Mouse (Mus musculus) midbrain, postnatal 0 days (tissue): Measurements from ENCODE around the gene Cdk14. TPM values are rescaled to one million over a fixed set of nuclear protein-coding genes. Genes with fewer than 3 reads are reported as not detected.
"Not testable (repeated sequence)": the region's sequence is repeated elsewhere in the genome, so short reads cannot be mapped to it uniquely, and the experiment has no call there.

ENCODE experiments used
- ATAC-seq: fragments of 200-750 bp; cut with Nextera tagmentation; 2 replicates; pipeline ENCODE4 v1.8.0; 2017; ENCODE audit warnings: moderate number of reproducible peaks, mild to moderate bottlenecking, moderate TSS enrichment, moderate library complexity; ENCODE audit not compliant: low FRiP score
- DNase-seq: peaks from one replicate; pipeline ENCODE4 v3.0.0-alpha.2; 2015; ENCODE audit warnings: low spot score
- H3K27ac ChIP-seq: fragments of 300-500 bp; sonication (generic); 2 replicates; pipeline ENCODE4 v1.5.1; 2014; ENCODE audit warnings: low read depth, mild to moderate bottlenecking, low read length, mixed read lengths
- H3K27me3 ChIP-seq: fragments of 300-500 bp; sonication (generic); 2 replicates; pipeline ENCODE4 v1.6.1; 2014; ENCODE audit warnings: low read length, control low read depth, mixed read lengths; ENCODE audit not compliant: insufficient read depth
- H3K36me3 ChIP-seq: fragments of 300-500 bp; sonication (generic); 2 replicates; pipeline ENCODE4 v1.6.1; 2014; ENCODE audit warnings: low read length, control low read depth, mixed read lengths; ENCODE audit not compliant: insufficient read depth
- H3K4me1 ChIP-seq: fragments of 300-500 bp; sonication (generic); 2 replicates; pipeline ENCODE4 v1.6.1; 2014; ENCODE audit warnings: mild to moderate bottlenecking, control low read depth, antibody characterized with exemption, low read length, mixed read lengths; ENCODE audit not compliant: insufficient read depth
- H3K4me2 ChIP-seq: fragments of 300-500 bp; sonication (generic); 2 replicates; pipeline ENCODE4 v1.6.1; 2014; ENCODE audit warnings: low read depth, mild to moderate bottlenecking, low read length, mixed read lengths; ENCODE audit not compliant: poor library complexity, severe bottlenecking
- H3K4me3 ChIP-seq: fragments of 300-500 bp; sonication (generic); 2 replicates; pipeline ENCODE4 v1.5.1; 2014; ENCODE audit warnings: low read depth, mild to moderate bottlenecking, low read length, moderate library complexity
- H3K9ac ChIP-seq: fragments of 300-500 bp; sonication (generic); replicated peaks from 2 replicates; pipeline ENCODE4 v1.6.1; 2014; ENCODE audit warnings: mild to moderate bottlenecking, low read length, moderate library complexity, mixed read lengths; ENCODE audit not compliant: poor library complexity, severe bottlenecking
- H3K9me3 ChIP-seq: fragments of 300-500 bp; sonication (generic); 2 replicates; pipeline ENCODE4 v1.6.1; 2016; ENCODE audit warnings: low read length, control low read depth
- CTCF ChIP-seq: IDR thresholded peaks from 2 replicates; pipeline ENCODE4 v1.5.1; 2016; ENCODE audit warnings: antibody characterized with exemption, mild to moderate bottlenecking
- WGBS: fragments of 180-500 bp; shearing (Covaris S2); extraction: QIAGEN DNeasy Blood & Tissue Kit; methylation state at CpG from one replicate; pipeline ENCODE4 v1.1.7; 2014; 5-methylcytosine and 5-hydroxymethylcytosine counted together
- polyA plus RNA-seq: library from polyadenylated mRNA; unstranded; fragments of >200 nt; fragmentation: Nextera tagmentation; extraction: Ambion mirVana; gene quantifications from 2 replicates; pipeline ENCODE4 v1.2.1, GENCODE M21; 2015
- total RNA-seq: library from RNA; depleted of rRNA; stranded (reverse); fragments of >200 nt; gene quantifications from 2 replicates; pipeline ENCODE4 v1.2.3, GENCODE M21; 2014

The Cdk14 gene
- total and polyA plus RNA-seq, 2 experiments from 2014 or later: 45.6 to 84.4 TPM

DNA sequence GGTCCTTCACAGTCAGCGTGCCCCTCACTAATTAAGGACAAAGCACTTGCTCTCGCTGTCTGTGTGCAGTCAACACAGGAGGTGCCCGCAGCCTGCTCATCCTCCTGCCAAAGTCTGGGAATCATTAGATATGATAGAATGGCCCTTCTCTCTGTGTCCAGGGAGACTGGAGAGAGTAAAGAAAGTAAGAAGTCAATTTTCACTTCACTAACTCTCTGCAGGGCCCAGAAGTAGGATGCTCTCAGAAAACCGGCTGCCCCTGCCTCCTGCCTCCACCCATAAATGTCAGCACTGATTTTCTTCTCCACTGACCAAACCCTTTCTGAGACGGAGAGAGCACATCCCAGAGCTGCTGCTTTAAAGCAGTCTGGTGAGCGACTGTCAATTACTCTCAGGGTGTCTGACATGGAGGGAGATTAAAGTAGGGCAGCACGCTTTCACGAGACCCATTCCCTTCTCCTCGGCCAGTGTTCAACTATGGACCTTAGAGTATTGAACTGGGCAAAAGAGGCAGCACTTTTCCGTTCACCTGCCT is 89.1 kb downstream of the Cdk14 start:
- Histone ChIP-seq H3K27me3 (no peaks in the 10 kb centered on the region), H3K27ac (no peak overlapping the region), H3K4me2 (no peak overlapping the region), H3K9me3 (no peaks in the 10 kb centered on the region), H3K9ac (no peak overlapping the region), H3K36me3 (no peaks in the 10 kb centered on the region), H3K4me3 (no peak overlapping the region), H3K4me1 (no peaks in the 10 kb centered on the region)
- 58% methylated on average over 10 of the region's 10 CpGs for WGBS
- ATAC-seq: no peak
- no peak for TF ChIP-seq CTCF
- peak; percentile 21 for DNase-seq

DNA sequence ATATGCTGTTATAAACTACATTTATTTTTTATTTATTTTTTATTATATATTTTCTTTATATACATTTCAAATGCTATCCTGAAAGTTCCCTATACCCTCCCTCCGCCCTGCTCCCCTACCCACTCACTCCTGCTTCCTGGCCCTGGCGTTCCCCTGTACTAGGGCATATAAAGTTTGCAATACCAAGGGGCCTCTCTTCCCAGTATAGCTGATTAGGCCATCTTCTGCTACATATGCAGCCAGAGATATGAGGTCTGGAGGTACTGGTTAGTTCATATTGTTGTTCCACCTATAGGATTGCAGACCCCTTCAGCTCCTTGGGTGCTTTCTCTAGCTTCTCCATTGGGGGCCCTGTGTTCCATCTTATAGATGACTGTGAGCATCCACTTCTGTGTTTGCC is 91.1 kb downstream of the Cdk14 start:
- H3K4me3 ChIP-seq, H3K4me2 ChIP-seq, H3K9ac ChIP-seq, H3K4me1 ChIP-seq, ATAC-seq, H3K36me3 ChIP-seq, H3K27ac ChIP-seq, H3K9me3 ChIP-seq, DNase-seq, H3K27me3 ChIP-seq: not testable (repeated sequence)
- 95% methylated on average over 2 of the region's 2 CpGs for WGBS

DNA sequence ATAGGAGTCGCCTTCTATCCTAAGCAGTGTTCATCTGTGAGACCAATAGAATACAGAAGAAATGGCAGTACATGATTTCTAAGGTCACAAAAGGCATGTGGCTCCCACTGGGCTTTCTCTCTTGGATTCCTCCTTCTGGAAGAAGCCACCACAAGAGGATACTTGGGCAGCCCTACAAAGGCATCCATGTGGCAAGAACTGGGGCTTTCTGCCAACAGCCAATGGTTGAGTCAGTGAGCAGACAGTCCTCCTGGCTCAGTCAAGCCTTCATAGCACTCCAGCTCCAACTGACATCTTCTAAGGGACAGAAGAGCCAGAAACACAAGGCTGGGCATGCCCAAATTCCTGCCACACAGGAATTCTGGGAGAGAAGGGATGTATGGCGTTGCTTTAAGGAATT is 93.4 kb downstream of the Cdk14 start:
- DNase-seq: peak; percentile 28
- Histone ChIP-seq H3K4me3 (no peak overlapping the region), H3K27ac (no peak overlapping the region), H3K27me3 (no peaks in the 10 kb centered on the region), H3K4me2 (no peak overlapping the region), H3K36me3 (no peaks in the 10 kb centered on the region), H3K9me3 (no peaks in the 10 kb centered on the region), H3K9ac (no peak overlapping the region), H3K4me1 (no peaks in the 10 kb centered on the region)
- TF ChIP-seq CTCF: no peak
- no peak for ATAC-seq
- 90% methylated on average over 2 of the region's 2 CpGs for WGBS

DNA sequence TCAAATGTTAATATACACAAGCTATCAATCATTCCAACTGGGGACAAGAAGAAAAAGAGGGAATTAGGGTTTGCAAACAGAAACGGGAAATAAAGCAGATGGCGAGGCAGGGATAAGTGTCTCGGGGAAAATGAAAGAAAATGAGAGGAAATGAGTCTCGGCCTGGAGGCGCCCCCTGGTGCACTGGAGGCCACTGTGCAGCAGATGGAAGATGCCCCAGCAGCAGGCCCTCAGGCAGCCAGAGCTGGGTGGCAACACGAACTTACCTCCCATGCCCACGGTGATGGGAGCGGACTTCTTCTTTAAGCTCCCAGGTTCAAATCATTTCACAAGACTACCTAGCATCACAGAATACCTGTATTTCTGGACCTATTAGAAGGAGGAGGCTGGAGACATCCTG is 97.4 kb downstream of the Cdk14 start:
- H3K4me2 ChIP-seq: no peak overlapping the region
- H3K9ac ChIP-seq: no peak overlapping the region
- no peaks in the 10 kb centered on the region for H3K4me1 ChIP-seq
- 93% methylated on average over 8 of the region's 8 CpGs for WGBS
- no peaks in the 10 kb centered on the region for H3K9me3 ChIP-seq
- H3K36me3 ChIP-seq: no peaks in the 10 kb centered on the region
- H3K27ac ChIP-seq: no peak overlapping the region
- ATAC-seq: no peak
- DNase-seq: no peak
- H3K4me3 ChIP-seq: no peak overlapping the region
- no peak for TF ChIP-seq CTCF
- H3K27me3 ChIP-seq: no peaks in the 10 kb centered on the region

DNA sequence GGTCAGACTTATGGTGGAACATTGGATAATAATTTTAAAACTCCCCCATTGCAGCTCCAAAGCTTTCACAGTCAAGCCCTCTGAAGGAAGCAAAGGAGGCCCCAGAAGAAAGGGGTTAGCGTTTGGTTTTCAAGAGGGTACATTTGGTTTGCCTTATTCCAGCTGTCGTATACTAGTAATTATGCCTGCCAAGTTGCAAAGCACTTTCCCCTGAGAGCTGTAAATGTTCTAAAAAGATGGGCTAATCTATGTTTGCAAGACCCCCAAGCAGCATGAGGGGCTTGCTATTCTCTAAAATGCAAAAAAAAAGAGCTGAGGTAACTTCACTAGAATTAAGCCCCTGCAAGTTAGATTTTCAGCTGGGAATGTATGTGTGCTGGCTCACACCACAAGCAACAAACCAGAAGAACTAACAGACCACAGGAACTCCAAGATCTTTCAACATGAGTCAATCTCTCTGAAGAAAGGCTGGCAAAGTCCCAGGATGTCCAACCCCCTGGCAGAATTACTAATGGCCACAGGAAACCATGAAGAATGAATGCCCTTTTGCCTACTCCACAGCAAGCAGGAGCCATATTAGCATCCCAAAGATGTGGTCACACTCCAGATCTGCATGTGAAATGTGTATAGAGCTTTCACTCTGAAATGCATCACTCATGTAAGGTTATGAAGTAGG is 99.5 kb downstream of the Cdk14 start:
- no peak for ATAC-seq
- 53% methylated on average over 2 of the region's 2 CpGs for WGBS
- no peaks in the 10 kb centered on the region for H3K27me3 ChIP-seq
- DNase-seq: peak; percentile 64
- no peak overlapping the region for H3K9ac ChIP-seq
- no peaks in the 10 kb centered on the region for H3K4me1 ChIP-seq
- peak overlapping the region; percentile 4; the same call in 1 of the 2 replicates for H3K27ac ChIP-seq
- no peak overlapping the region for H3K4me2 ChIP-seq
- no peak for TF ChIP-seq CTCF
- no peaks in the 10 kb centered on the region for H3K36me3 ChIP-seq
- no peak overlapping the region for H3K4me3 ChIP-seq
- no peaks in the 10 kb centered on the region for H3K9me3 ChIP-seq

DNA sequence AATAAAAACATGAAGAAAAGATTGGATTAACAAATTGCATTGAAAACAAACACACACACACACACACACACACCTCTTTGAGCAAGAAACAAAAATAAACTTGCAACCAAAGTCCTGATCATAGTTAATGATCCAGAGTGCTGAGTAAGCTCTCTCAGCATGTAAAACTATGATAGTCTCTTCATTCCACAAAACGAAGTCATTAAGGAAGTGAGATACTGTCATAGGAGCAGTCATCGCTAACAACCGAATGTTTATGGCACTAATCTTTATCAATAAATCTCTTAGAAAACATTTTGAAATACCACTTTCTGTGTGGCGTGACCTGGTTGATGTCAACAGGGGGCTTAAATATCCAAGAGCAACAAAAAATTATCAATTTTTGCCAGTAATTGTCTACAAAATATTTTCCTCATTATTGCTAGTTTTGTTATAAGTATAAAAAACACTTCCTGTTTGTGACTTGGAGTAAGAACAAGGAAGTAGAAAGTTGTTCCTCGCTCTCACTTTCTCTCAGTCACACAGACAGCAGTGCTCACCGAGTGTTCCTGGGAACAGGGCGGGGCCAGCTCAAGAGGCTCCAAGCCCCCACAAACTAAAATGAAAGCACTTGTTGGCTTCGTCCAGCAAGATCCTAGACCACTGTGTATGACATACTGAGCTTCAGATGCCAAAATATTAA is 100.1 kb downstream of the Cdk14 start:
- WGBS: 85% methylated on average over 8 of the region's 8 CpGs
- Histone ChIP-seq H3K36me3 (no peaks in the 10 kb centered on the region), H3K4me3 (no peak overlapping the region), H3K9me3 (no peaks in the 10 kb centered on the region), H3K27ac (0 out of 2 replicates have a peak overlapping the region, but pooled peaks have one; percentile 4), H3K4me1 (no peaks in the 10 kb centered on the region), H3K27me3 (no peaks in the 10 kb centered on the region), H3K9ac (no peak overlapping the region), H3K4me2 (no peak overlapping the region)
- TF ChIP-seq CTCF: no peak
- ATAC-seq (no peak), DNase-seq (no peak)
